Comparison of ENCODE assay signal across 19 mouse cellular contexts in the genomic region with DNA sequence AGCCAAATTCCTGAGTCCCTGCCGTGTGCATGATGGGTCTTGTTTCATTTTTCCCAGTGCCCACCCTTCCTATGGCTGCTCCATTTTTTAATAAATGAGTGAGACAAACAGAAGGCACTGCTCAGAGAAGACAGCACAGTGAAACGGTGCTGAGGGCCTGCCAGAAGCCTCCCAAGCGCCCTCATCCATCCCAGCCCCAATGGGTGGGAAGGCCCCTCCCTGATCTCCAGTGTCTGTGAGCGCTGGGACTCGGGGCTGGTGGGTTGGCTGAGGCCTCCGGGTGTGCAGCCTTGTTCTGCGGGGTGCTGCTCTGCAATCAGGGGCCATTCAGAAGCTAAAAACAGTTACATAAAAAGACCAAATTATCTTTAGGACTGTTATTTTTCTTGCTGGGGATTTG.
DNase-seq lines count a peak whose midpoint lies in the region; ATAC-seq and TF ChIP-seq lines count a peak whose summit lies in the region.
"Had no signal": no experiment of that assay in that cellular context is flagged by ENCODE, and none has a peak within 500 bp of the region (broad histone marks: within the 10 kb centered on the region; RNA-seq: fewer than 3 reads in every experiment).

No protein-coding gene starts in this region.

- no peaks in the 10 kb centered on the region for H3K79me2 ChIP-seq in heart, adult 2 months (replicated peaks; ENCODE audit: control insufficient read depth, insufficient read depth, low read length)

- 60% methylated on average over 7 of the region's 7 CpGs for WGBS in heart, embryonic 13.5 days
- 73% methylated on average over 7 of the region's 7 CpGs for WGBS in heart, adult 2 months
- WGBS in olfactory bulb, adult 2 months, result 19% methylated on average over 7 of the region's 7 CpGs

- TF ChIP-seq EP300 in heart, adult 2 months (IDR thresholded peaks at IDR 0.05; ENCODE audit: insufficient read depth, low read depth, low read length), result no peak

- no peak for ATAC-seq in heart, embryonic 13.5 days (ENCODE audit: extremely low read depth, insufficient number of reproducible peaks, low FRiP score, low TSS enrichment)

- no peak overlapping the region for H3K9ac ChIP-seq in heart, embryonic 13.5 days
- no peak overlapping the region for H3K9ac ChIP-seq in heart, adult 2 months (ENCODE audit: low read depth, low read length)
- H3K9ac ChIP-seq: embryonic facial prominence, embryonic 13.5 days; hindbrain, embryonic 13.5 days; limb, embryonic 13.5 days; liver, embryonic 14.5 days; neural tube, embryonic 15.5 days had no signal

- intact Hi-C loops in heart, adult 2 months (cut with DNase I), result no loop called here
- intact Hi-C loops in left cerebral cortex, adult 2 months (cut with DNase I), result no loop called here
- intact Hi-C loops in left cerebral cortex, postnatal 10 days (cut with DNase I), result no loop called here

- H3K36me3 ChIP-seq in heart, embryonic 13.5 days, result peaks cover 72% of the 10 kb centered on the region
- no peaks in the 10 kb centered on the region for H3K36me3 ChIP-seq in heart, adult 2 months (ENCODE audit: control insufficient read depth, insufficient read depth, low read length)

- no peaks in the 10 kb centered on the region for H3K27me3 ChIP-seq in heart, embryonic 13.5 days (replicated peaks)
- no peaks in the 10 kb centered on the region for H3K27me3 ChIP-seq in heart, adult 2 months (ENCODE audit: control insufficient read depth, insufficient read depth, low read length)
- H3K27me3 ChIP-seq: embryonic facial prominence, embryonic 13.5 days; hindbrain, embryonic 13.5 days; limb, embryonic 13.5 days; neural tube, embryonic 15.5 days had no signal

- peaks cover 21% of the 10 kb centered on the region for H3K4me1 ChIP-seq in heart, embryonic 13.5 days
- H3K4me1 ChIP-seq in heart, adult 2 months (ENCODE audit: control insufficient read depth, insufficient read depth, low read length), result no peaks in the 10 kb centered on the region
- H3K4me1 ChIP-seq in olfactory bulb, adult 2 months (ENCODE audit: control insufficient read depth, insufficient read depth, low read length), result peaks cover 54% of the 10 kb centered on the region

- no peak for TF ChIP-seq CTCF in heart, adult 2 months (IDR thresholded peaks at IDR 0.05)
- TF ChIP-seq CTCF in left cerebral cortex, adult 2 months (IDR thresholded peaks at IDR 0.05), result no peak
- no peak for TF ChIP-seq CTCF in brain, embryonic 14.5 days (IDR thresholded peaks at IDR 0.05; ENCODE audit: borderline replicate concordance, extremely low read depth, insufficient read depth, insufficient read length)
- TF ChIP-seq CTCF in olfactory bulb, adult 2 months (IDR thresholded peaks at IDR 0.05; ENCODE audit: insufficient read depth, low read depth, low read length), result no peak

- H3K4me3 ChIP-seq in heart, embryonic 13.5 days, result no peak overlapping the region
- no peak overlapping the region for H3K4me3 ChIP-seq in heart, adult 2 months
- no peak overlapping the region for H3K4me3 ChIP-seq in left cerebral cortex, adult 2 months
- no peak overlapping the region for H3K4me3 ChIP-seq in olfactory bulb, adult 2 months (ENCODE audit: insufficient read depth, low read depth, low read length)
- H3K4me3 ChIP-seq: embryonic facial prominence, embryonic 13.5 days; hindbrain, embryonic 13.5 days; limb, embryonic 13.5 days; myocyte; neural tube, embryonic 15.5 days had no signal

- TF ChIP-seq POLR2A in heart, adult 2 months (IDR thresholded peaks at IDR 0.05; ENCODE audit: insufficient read depth, low read depth, low read length), result no peak
- TF ChIP-seq POLR2A in brain, embryonic 14.5 days (IDR thresholded peaks at IDR 0.05; ENCODE audit: borderline replicate concordance, extremely low read depth, insufficient read depth, insufficient read length, poor library complexity, severe bottlenecking), result no peak
- TF ChIP-seq POLR2A in olfactory bulb, adult 2 months (IDR thresholded peaks at IDR 0.05; ENCODE audit: insufficient read depth, low read depth, low read length), result no peak

- H3K4me2 ChIP-seq in heart, embryonic 13.5 days, result no peak overlapping the region
- H3K4me2 ChIP-seq: embryonic facial prominence, embryonic 13.5 days; hindbrain, embryonic 13.5 days; limb, embryonic 13.5 days; neural tube, embryonic 15.5 days had no signal

- H3K9me3 ChIP-seq in heart, embryonic 13.5 days, result no peaks in the 10 kb centered on the region
- H3K9me3 ChIP-seq: embryonic facial prominence, embryonic 13.5 days; hindbrain, embryonic 13.5 days; limb, embryonic 13.5 days; neural tube, embryonic 15.5 days had no signal

- DNase-seq in heart, adult 2 months, result no peak
- no peak for DNase-seq in left cerebral cortex, adult 2 months (ENCODE audit: extremely low spot score in 1 of 2, low spot score in 2 of 2)
- DNase-seq in left cerebral cortex, postnatal 10 days (ENCODE audit: extremely low spot score in 1 of 2, low spot score in 2 of 2), result no peak
- peak; percentile 31 for DNase-seq in brain, embryonic 14.5 days (ENCODE audit: low read depth)
- DNase-seq in adrenal gland, postnatal 14 days, result no peak
- DNase-seq: cerebellum, adult 9-11 months; heart, postnatal 10 days; kidney, adult 18-20 months; midbrain, embryonic 14.5 days; retina, postnatal 1 day; right cerebral cortex, postnatal 4 days had no signal

- 0 out of 2 replicates have a peak overlapping the region, but pooled peaks have one; percentile 15 for H3K27ac ChIP-seq in heart, embryonic 13.5 days (replicated peaks)
- H3K27ac ChIP-seq in heart, adult 2 months, result no peak overlapping the region
- H3K27ac ChIP-seq in left cerebral cortex, adult 2 months, result peak overlapping the region; percentile 42
- H3K27ac ChIP-seq in olfactory bulb, adult 2 months (ENCODE audit: insufficient read depth, low read depth, low read length), result peak overlapping the region; percentile 99
- H3K27ac ChIP-seq: embryonic facial prominence, embryonic 13.5 days; limb, embryonic 13.5 days; liver, embryonic 14.5 days had no signal
